Mouse (Mus musculus) ES-Bruce4 (cell line): ENCODE results near the gene Zfp704.

Experiments
- CTCF ChIP-seq: IDR thresholded peaks from one replicate; pipeline ENCODE4 v1.8.1; 2011; ENCODE audit warnings: low read depth, low read length
- POLR2A ChIP-seq: IDR thresholded peaks from one replicate; pipeline ENCODE4 v1.8.1; 2011; ENCODE audit warnings: low read length; ENCODE audit not compliant: insufficient read depth

DNA sequence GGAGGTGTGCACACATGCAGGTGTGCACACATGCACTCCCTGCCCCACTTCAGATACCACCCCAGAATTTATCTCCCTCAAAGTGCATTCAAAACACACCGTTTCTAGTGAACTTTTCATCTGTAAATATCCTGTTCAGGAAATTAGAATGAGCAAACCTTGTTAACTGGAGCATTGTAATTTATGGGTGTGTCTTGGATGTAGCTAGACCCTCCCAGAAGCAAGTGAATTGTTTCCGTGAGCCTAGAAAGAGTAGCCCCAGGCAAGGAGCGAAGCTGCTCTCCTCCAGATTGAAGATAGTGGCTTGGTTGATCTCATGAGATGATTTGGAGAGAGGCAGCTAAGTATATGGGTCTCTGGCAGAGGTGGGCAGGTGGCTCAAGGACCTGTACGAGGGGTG lies 1.3 kb upstream of the Zfp704 start:
- TF ChIP-seq CTCF (no peak), POLR2A (no peak)
